23 mouse cellular contexts compared by ENCODE assay signal in the genomic region with DNA sequence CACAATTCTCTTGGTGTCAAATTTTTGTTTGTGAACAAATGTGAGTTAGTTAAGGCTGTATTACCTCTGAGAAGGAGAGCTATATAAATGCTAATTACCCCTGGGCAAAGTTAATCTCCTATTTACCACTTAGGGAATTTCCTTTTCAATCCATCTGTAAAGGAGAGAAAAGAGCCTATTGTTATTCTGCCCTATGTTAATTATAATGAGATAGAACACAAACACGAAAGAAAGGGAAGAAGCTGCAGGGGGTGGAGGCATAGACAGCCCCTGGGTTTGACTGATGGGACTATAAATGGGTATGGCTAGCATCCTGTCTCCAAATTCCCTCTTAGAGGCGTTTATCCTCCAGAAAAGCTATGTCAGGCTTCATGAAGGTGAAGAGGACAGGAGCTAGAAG.
DNase-seq lines count a peak whose midpoint lies in the region; ATAC-seq and TF ChIP-seq lines count a peak whose summit lies in the region.
"Had no signal": no experiment of that assay in that cellular context is flagged by ENCODE, and none has a peak within 500 bp of the region (broad histone marks: within the 10 kb centered on the region; RNA-seq: fewer than 3 reads in every experiment).

No protein-coding gene starts in this region.

- no peak for TF ChIP-seq CTCF in brain, embryonic 14.5 days (IDR thresholded peaks at IDR 0.05; ENCODE audit: borderline replicate concordance, extremely low read depth, insufficient read depth, insufficient read length)

- DNase-seq in midbrain, embryonic 14.5 days, result peak; percentile 17
- DNase-seq in ES-E14 (ENCODE audit: low read depth, low spot score) (peak; percentile 79), MN1 (ENCODE audit: low spot score) (no peak)
- DNase-seq in brain, embryonic 14.5 days (ENCODE audit: low read depth), result peak; percentile 5
- DNase-seq in adrenal gland, postnatal 36 days, result no peak
- DNase-seq: adrenal gland, adult 2 months; adrenal gland, postnatal 25 days; B cell, adult 2 months; cerebellum, adult 11 months; cerebellum, adult 8-10 months; cerebellum, postnatal 25 days; gastrocnemius, postnatal 14 days; heart, adult 2 months; heart, postnatal 14 days had no signal

- peaks cover 3% of the 10 kb centered on the region; the same call in 1 of the 2 replicates for H3K36me3 ChIP-seq in hindbrain, embryonic 13.5 days
- no peaks in the 10 kb centered on the region for H3K36me3 ChIP-seq in hindbrain, embryonic 16.5 days (ENCODE audit: control insufficient read depth, insufficient read depth, low read length)
- no peaks in the 10 kb centered on the region for H3K36me3 ChIP-seq in midbrain, embryonic 14.5 days (ENCODE audit: control insufficient read depth, insufficient read depth, low read length)
- no peaks in the 10 kb centered on the region for H3K36me3 ChIP-seq in midbrain, embryonic 16.5 days (ENCODE audit: control insufficient read depth, insufficient read depth, low read length)
- no peaks in the 10 kb centered on the region for H3K36me3 ChIP-seq in ES-E14 (ENCODE audit: control insufficient read depth, insufficient read depth, low read length, poor library complexity, severe bottlenecking)
- H3K36me3 ChIP-seq: embryonic facial prominence, embryonic 12.5 days; forebrain, embryonic 15.5 days; heart, embryonic 15.5 days had no signal

- no peaks in the 10 kb centered on the region for H3K27me3 ChIP-seq in hindbrain, embryonic 13.5 days
- H3K27me3 ChIP-seq in hindbrain, embryonic 16.5 days (replicated peaks; ENCODE audit: control insufficient read depth, insufficient read depth, low read length), result no peaks in the 10 kb centered on the region
- H3K27me3 ChIP-seq in midbrain, embryonic 14.5 days (ENCODE audit: control insufficient read depth, insufficient read depth, low read length), result no peaks in the 10 kb centered on the region
- no peaks in the 10 kb centered on the region for H3K27me3 ChIP-seq in midbrain, embryonic 16.5 days (ENCODE audit: control insufficient read depth, insufficient read depth, low read depth, low read length)
- H3K27me3 ChIP-seq: embryonic facial prominence, embryonic 12.5 days; forebrain, embryonic 15.5 days; heart, embryonic 15.5 days had no signal

- no peak overlapping the region for H3K9ac ChIP-seq in hindbrain, embryonic 13.5 days
- H3K9ac ChIP-seq in hindbrain, embryonic 16.5 days (ENCODE audit: low read depth, low read length), result no peak overlapping the region
- no peak overlapping the region for H3K9ac ChIP-seq in midbrain, embryonic 14.5 days (replicated peaks; ENCODE audit: low read length)
- H3K9ac ChIP-seq in midbrain, embryonic 16.5 days (ENCODE audit: low read depth, low read length), result no peak overlapping the region
- H3K9ac ChIP-seq in ES-E14 (ENCODE audit: insufficient read depth, low read depth, low read length, poor library complexity, severe bottlenecking), result no peak overlapping the region
- H3K9ac ChIP-seq: embryonic facial prominence, embryonic 12.5 days; forebrain, embryonic 15.5 days; heart, embryonic 15.5 days had no signal

- peak overlapping the region; percentile 52; the same call in 1 of the 2 replicates for H3K27ac ChIP-seq in hindbrain, embryonic 13.5 days
- H3K27ac ChIP-seq in hindbrain, embryonic 16.5 days (ENCODE audit: low read depth, low read length), result no peak overlapping the region
- H3K27ac ChIP-seq in midbrain, embryonic 14.5 days (replicated peaks; ENCODE audit: low read depth, low read length), result no peak overlapping the region
- no peak overlapping the region for H3K27ac ChIP-seq in midbrain, embryonic 16.5 days (ENCODE audit: low read length)
- H3K27ac ChIP-seq in ES-E14 (ENCODE audit: insufficient read depth, low read depth, low read length, poor library complexity, severe bottlenecking), result peak overlapping the region; percentile 88
- H3K27ac ChIP-seq: embryonic facial prominence, embryonic 12.5 days; forebrain, embryonic 15.5 days; heart, adult 2 months; heart, embryonic 15.5 days; hindbrain, postnatal 0 days had no signal

- ATAC-seq in hindbrain, embryonic 13.5 days (ENCODE audit: low FRiP score), result no peak
- ATAC-seq in hindbrain, embryonic 16.5 days, result no peak
- ATAC-seq in midbrain, embryonic 14.5 days (ENCODE audit: low FRiP score, low TSS enrichment), result no peak
- no peak for ATAC-seq in midbrain, embryonic 16.5 days
- ATAC-seq: CD4-positive, CD25-positive, alpha-beta regulatory T cell, adult 4 months; forebrain, embryonic 15.5 days; hindbrain, postnatal 0 days had no signal

- H3K9me3 ChIP-seq in hindbrain, embryonic 13.5 days, result peaks cover 6% of the 10 kb centered on the region; the same call in 1 of the 2 replicates
- peaks cover 3% of the 10 kb centered on the region; the same call in 1 of the 2 replicates for H3K9me3 ChIP-seq in hindbrain, embryonic 16.5 days (ENCODE audit: control insufficient read depth, low read length)
- H3K9me3 ChIP-seq in midbrain, embryonic 14.5 days (ENCODE audit: control insufficient read depth, low read length), result peaks cover 5% of the 10 kb centered on the region
- H3K9me3 ChIP-seq in midbrain, embryonic 16.5 days (replicated peaks; ENCODE audit: control insufficient read depth, low read length, poor library complexity, severe bottlenecking), result no peaks in the 10 kb centered on the region
- H3K9me3 ChIP-seq in ES-E14 (ENCODE audit: control insufficient read depth, insufficient read depth, low read depth, low read length), result no peaks in the 10 kb centered on the region
- H3K9me3 ChIP-seq: forebrain, embryonic 15.5 days; heart, embryonic 15.5 days had no signal

- 8% methylated on average over 2 of the region's 2 CpGs for WGBS in hindbrain, embryonic 13.5 days
- WGBS in hindbrain, embryonic 16.5 days, result 14% methylated on average over 2 of the region's 2 CpGs
- WGBS in midbrain, embryonic 14.5 days, result 0% methylated on average over 2 of the region's 2 CpGs
- 4% methylated on average over 2 of the region's 2 CpGs for WGBS in midbrain, embryonic 16.5 days

- peaks cover 4% of the 10 kb centered on the region; the same call in 1 of the 2 replicates for H3K4me1 ChIP-seq in hindbrain, embryonic 13.5 days (replicated peaks)
- peaks cover 4% of the 10 kb centered on the region; the same call in 1 of the 2 replicates for H3K4me1 ChIP-seq in hindbrain, embryonic 16.5 days (ENCODE audit: control insufficient read depth, insufficient read depth, low read depth, low read length)
- H3K4me1 ChIP-seq in midbrain, embryonic 14.5 days (ENCODE audit: control insufficient read depth, insufficient read depth, low read length), result no peaks in the 10 kb centered on the region
- no peaks in the 10 kb centered on the region; the same call in 1 of the 2 replicates for H3K4me1 ChIP-seq in midbrain, embryonic 16.5 days (ENCODE audit: control insufficient read depth, insufficient read depth, low read length)
- peaks cover 2 to 12% of the 10 kb centered on the region in 2 experiments; a peak in 3 of 4 replicates for H3K4me1 ChIP-seq in ES-E14 (ENCODE audit: control insufficient read depth in 2 of 2, insufficient read depth in 2 of 2, low read length in 2 of 2, poor library complexity in 1 of 2)
- H3K4me1 ChIP-seq: forebrain, embryonic 15.5 days had no signal

- no peak for TF ChIP-seq POLR2A in brain, embryonic 14.5 days (IDR thresholded peaks at IDR 0.05; ENCODE audit: borderline replicate concordance, extremely low read depth, insufficient read depth, insufficient read length, poor library complexity, severe bottlenecking)

- in situ Hi-C loops in ES-E14 (cut with MboI; ENCODE audit: low sequenced_read_pairs in 2 of 2, unreplicated experiment in 2 of 2), result no loop called here

- no peak overlapping the region for H3K4me3 ChIP-seq in hindbrain, embryonic 13.5 days
- H3K4me3 ChIP-seq in hindbrain, embryonic 16.5 days (ENCODE audit: low read length), result no peak overlapping the region
- H3K4me3 ChIP-seq in midbrain, embryonic 14.5 days (replicated peaks; ENCODE audit: low read depth, low read length), result no peak overlapping the region
- H3K4me3 ChIP-seq in midbrain, embryonic 16.5 days (ENCODE audit: low read depth, low read length), result no peak overlapping the region
- no peak overlapping the region for H3K4me3 ChIP-seq in ES-E14 (ENCODE audit: insufficient read depth in 1 of 2, low read depth in 1 of 2, low read length in 2 of 2, poor library complexity in 1 of 2, severe bottlenecking in 1 of 2)
- H3K4me3 ChIP-seq: embryonic facial prominence, embryonic 12.5 days; forebrain, embryonic 15.5 days; heart, adult 2 months; heart, embryonic 15.5 days had no signal

- no peak overlapping the region for H3K4me2 ChIP-seq in hindbrain, embryonic 13.5 days
- H3K4me2 ChIP-seq in hindbrain, embryonic 16.5 days (ENCODE audit: low read length), result no peak overlapping the region
- no peak overlapping the region for H3K4me2 ChIP-seq in midbrain, embryonic 14.5 days (ENCODE audit: low read length)
- H3K4me2 ChIP-seq in midbrain, embryonic 16.5 days (ENCODE audit: low read length), result no peak overlapping the region
- H3K4me2 ChIP-seq: embryonic facial prominence, embryonic 12.5 days; forebrain, embryonic 15.5 days; heart, embryonic 11.5 days; heart, embryonic 15.5 days had no signal

TF ChIP-seq in ES-E14, 5 proteins besides CTCF, POLR2A, EP300 and RAD21:
- TF ChIP-seq HCFC1 (IDR thresholded peaks at IDR 0.05; ENCODE audit: borderline replicate concordance, insufficient read depth, low read length) (no peak), ZC3H11A (IDR thresholded peaks at IDR 0.05; ENCODE audit: borderline replicate concordance, low read depth, low read length) (no peak), CHD2 (IDR thresholded peaks at IDR 0.05; ENCODE audit: low read depth, low read length) (peak; percentile 68)
TF ChIP-seq in ES-E14: peak in this region for 1.

Comparison
In these comparisons a context has a peak if more than half of its experiments do, and no peak if none do; other contexts are left out.
1. H3K27ac ChIP-seq: peak in hindbrain, embryonic 13.5 days (single experiment) and ES-E14 (single experiment); none in hindbrain, embryonic 16.5 days (single experiment), midbrain, embryonic 14.5 days (single experiment) and midbrain, embryonic 16.5 days (single experiment).
2. DNase-seq: peak in midbrain, embryonic 14.5 days (single experiment), ES-E14 (single experiment) and brain, embryonic 14.5 days (single experiment); none in adrenal gland, postnatal 36 days (0 of 2) and MN1 (single experiment).